Mouse (Mus musculus): ENCODE measurements around the gene Tceanc2.
A peak's percentile ranks its signal among the peaks of the same experiment; 100 is the strongest.
"Not testable (repeated sequence)": the region's sequence is repeated elsewhere in the genome, so short reads cannot be mapped to it uniquely, and the experiment has no call there.

Gene Tceanc2

GRCm38 (mm10) chr4:107126389-107126788, 52.5 kb downstream of the Tceanc2 start:
- no peak for DNase-seq

DNA sequence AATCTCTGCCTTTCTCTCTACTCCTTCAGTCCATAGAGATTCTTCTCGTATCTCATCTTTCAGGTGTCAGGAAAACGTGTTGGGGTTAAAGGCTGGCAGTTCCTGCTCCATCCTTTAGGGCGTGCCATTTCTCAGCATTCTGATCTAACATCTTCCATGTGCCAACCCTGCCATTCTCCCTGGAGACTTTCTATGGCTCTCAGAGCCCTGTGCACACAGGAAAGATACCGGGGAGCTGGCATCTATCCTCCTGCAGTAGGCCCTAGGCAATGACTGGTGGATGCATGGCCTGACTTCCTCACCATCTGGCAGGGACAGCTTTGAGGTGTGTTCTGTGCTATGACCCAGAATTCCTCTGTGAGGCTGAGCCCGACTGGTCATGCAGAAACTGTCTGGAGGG, 53.8 kb downstream of the Tceanc2 start:
- peak; percentile 50 to 59 for DNase-seq

- no peak for DNase-seq
Observed at GRCm38 (mm10) chr4:107124376-107124775, 54.5 kb downstream of the Tceanc2 start.

- DNase-seq = peak; percentile 65 to 88
Observed at GRCm38 (mm10) chr4:107121165-107121943, 57.6 kb downstream of the Tceanc2 start.

DNA sequence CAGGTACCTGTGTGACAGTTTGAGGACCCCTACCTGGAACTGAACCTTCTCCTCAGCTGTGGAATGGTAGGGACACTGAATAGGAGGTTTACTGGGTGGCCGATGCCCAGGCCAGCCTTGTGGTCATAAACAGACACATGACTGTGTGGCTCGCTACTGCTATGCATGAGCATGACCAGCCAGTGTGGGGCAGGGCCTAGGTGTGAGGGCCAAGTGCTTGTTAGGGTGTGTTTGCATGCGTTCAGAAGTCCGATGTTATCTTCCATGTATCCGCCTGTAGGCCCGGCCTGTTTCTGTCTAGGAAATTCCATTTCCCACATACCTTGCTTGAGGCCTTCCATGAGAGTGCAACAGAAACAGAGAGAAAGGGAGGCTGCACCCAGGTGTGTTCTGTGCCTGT, 58.2 kb downstream of the Tceanc2 start:
- no peak for DNase-seq

- DNase-seq = no peak
Observed at GRCm38 (mm10) chr4:107119056-107119455, 59.9 kb downstream of the Tceanc2 start.

DNA sequence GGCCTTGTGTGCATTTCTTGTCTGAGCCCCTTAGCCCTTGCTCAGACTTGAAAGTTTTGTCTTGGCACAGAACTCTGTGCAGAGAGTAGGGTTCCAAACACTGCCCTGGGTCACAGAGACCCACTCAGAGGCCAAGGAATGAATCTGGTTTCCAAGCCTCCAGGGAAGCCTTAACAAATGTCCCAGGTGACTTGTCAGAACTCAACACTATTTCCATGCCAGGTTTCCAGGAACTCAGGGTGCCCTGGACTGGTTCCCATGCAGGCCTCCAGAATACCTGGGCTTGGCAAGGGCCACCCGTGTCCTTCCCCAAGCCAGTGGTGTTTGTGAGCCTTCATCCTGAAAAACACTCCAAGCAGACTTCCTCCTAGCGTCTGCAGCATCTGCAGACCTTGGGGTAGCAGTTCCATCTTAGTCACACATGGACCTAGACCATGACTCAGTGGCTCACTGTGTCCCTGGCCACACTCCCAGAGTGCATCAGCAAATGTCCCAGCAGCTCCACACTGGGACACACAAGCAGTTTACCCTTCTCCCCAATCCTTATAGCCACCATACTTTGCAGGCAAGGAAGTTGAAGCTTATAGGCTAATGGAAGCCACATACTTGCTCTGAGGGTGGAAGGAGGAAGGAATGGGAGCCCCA, 61.1 kb downstream of the Tceanc2 start:
- DNase-seq = no peak

DNA sequence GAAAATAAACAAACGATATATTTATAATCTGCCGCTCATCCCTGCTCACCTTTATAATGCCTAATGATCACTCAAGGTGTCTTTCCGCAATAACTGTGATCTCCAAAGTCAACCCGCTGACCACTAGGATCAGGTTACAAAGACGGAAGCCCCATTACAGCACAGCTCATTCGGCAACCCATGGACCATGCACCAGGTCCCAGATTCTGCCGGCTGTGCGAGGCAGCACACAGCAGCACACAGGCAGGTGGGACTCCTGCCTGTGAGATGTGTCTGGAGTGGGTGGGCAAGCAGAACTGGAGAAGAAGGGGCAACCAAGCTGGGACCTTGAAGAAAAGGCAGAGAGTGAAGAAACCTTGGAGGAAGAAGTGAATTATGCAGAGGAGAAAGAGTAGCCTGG, 64.6 kb downstream of the Tceanc2 start:
- DNase-seq = no peak

DNA sequence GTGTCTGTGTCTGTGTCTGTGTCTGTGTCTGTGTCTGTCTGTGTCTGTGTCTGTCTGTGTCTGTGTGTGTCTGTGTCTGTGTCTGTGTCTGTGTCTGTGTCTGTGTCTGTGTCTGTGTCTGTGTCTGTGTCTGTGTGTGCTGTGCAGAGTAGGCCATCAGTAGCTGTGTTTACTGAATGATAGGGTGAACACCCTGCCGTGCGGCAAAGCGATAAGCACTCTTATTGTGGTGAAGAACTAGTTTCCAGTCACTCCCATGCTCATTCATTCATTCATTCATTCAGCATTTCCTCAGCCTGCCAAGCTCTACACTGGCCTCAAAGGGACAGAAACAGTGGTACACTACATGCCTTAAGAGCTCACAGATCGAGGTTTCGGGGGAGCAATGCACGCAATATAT, 69.7 kb downstream of the Tceanc2 start:
- not testable (repeated sequence) for DNase-seq

DNA sequence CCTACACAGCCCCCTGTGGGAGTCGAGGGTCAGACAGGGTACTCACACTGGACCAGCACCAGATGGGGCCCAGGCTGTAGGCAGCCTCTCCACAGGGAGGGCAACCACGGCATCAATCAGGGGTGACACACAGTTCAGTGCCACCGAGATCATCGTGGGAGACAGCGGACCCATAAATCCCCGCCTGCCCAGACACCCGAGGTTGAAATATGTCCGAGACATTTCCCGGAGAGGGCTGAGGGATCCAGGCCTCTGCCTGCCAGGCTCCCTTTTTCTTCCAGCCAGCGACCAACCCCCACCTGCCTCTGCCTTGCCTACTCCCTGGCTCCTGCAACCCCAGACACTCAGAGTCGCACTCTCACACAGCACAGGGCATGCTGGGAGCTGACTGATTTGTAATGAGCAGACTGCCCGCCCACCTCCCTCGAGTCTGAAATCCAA, 70.6 kb downstream of the Tceanc2 start:
- DNase-seq = peak in 1 of 2 experiments; percentile 37

GRCm38 (mm10) chr4:107106777-107107176, 72.1 kb downstream of the Tceanc2 start:
- no peak for DNase-seq

DNA sequence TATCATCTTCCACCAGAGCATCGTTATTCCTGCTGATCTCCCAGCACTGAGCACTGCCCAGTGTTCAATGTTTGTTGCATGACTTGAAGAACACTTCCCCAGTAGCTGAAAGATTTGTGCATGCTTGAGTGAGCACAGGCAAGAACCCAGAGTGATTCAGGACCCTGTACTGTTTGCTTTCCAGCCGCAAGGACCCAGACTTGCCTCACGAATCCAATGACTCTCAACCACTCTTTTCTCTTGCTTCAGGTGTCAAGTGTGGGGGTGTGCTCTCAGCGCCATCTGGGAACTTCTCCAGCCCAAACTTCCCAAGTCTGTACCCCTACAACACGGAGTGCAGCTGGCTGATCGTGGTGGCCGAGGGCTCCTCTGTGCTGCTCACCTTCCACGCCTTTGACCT, 76.7 kb downstream of the Tceanc2 start:
- no peak for DNase-seq

GRCm38 (mm10) chr4:107098791-107099525, 80.0 kb downstream of the Tceanc2 start:
- DNase-seq = peak; percentile 30 to 50

DNA sequence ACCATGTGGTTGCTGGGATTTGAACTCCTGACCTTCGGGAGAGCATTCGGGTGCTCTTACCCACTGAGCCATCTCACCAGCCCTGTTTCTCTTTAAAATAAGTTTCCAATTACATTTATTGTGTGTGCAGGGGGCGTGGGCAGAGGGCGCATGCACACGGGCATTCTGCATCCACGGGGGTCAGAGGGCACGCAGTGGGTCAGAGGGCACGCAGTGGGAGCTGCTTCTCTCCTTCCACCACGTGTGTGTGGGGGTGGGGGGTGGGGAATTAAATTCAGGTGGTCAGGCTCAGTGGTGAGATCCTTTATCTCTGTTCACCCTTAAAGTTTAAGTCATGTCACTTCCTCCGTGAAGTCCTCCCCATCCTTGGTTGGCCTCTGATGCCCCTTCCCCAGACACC, 80.5 kb downstream of the Tceanc2 start:
- DNase-seq = no peak

GRCm38 (mm10) chr4:107097871-107098270, 81.0 kb downstream of the Tceanc2 start:
- peak; percentile 41 to 50 for DNase-seq

DNA sequence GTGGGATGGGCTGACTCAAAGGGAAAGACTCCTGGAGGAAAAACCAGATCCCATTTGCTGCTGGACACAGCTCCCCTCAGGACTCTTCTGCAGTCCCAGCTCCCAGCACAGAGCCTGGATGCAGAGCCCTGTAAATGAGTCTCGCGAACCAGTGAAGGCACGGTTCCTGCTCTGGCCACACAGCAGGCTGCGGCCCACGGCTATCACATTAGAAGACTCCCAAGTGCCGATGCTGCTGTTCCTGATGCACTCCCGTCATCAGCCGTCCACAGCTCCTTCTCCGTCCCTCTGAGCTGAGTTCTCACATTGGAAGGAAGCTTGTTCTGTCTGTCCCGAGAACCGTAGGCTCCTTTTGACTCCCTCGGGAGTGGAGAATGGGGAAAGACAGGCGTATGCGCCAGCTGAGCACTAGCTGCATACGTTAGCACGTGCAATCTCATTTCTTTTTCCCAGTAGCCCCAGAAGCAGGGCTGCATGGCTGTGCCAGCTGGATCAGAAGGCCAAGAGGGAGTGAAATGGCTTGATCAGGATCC, 82.0 kb downstream of the Tceanc2 start, which contains the start of gene Cdcp2:
Cdcp2 (plus strand) TSS at position 51 of the 533 bp plus-strand sequence.
- DNase-seq = no peak

GRCm38 (mm10) chr4:107096043-107096442, 82.9 kb downstream of the Tceanc2 start:
- DNase-seq = peak; percentile 72 to 79

DNA sequence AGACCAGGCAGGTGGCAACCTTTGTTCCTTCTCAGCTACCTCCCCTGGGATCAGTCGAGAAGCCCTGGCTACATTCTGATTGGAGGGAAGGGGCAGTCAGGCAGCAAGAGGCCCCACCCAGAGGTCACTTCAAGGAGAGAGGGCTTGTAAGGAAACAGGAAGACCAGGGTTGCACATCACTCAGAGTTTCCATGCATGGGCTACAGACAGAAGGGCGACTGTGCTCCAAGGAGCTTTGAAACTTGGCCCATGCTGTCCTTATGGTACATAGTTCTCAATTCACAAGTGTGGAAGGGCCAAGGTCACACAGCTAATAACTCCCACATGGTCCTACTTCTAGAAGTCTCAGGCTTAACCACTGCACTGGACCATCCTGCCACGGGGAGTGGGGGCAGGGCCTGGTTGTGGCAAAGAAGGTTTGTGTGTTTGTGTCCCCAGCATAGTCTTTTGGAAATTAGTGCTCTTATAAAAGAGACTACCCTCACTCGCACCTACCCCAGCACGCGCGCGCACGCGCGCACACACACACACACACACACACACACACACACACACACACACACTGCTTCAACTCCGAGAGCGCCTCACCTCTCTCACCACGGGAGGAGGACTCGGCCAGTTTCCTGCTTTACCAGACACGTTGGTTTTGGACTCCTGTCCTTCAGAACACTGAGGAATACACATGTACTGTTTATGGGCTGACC, 84.3 kb downstream of the Tceanc2 start:
- DNase-seq = no peak

GRCm38 (mm10) chr4:107091696-107092095, 87.2 kb downstream of the Tceanc2 start:
- no peak for DNase-seq

GRCm38 (mm10) chr4:107084858-107085257, 94.1 kb downstream of the Tceanc2 start:
- DNase-seq = peak; percentile 49 to 54

- DNase-seq = no peak
Observed at GRCm38 (mm10) chr4:107084343-107084742, 94.6 kb downstream of the Tceanc2 start.

Measured in cerebellum, postnatal 14 days (tissue).